Mouse (Mus musculus) liver, embryonic 14.5 days (tissue): ENCODE results near the gene Gm6993.

Experiments
- CTCF ChIP-seq: IDR thresholded peaks from 2 replicates; pipeline ENCODE4 v1.5.1; 2016; ENCODE audit warnings: antibody characterized with exemption, low read depth, control low read depth
- EP300 ChIP-seq: IDR thresholded peaks from 2 replicates; pipeline ENCODE4 v1.6.1; 2016; ENCODE audit warnings: antibody characterized with exemption, low read depth

- TF ChIP-seq CTCF = no peak
- no peak for TF ChIP-seq EP300
Measured at GRCm38 (mm10) chr12:31218774-31219173, 21.8 kb upstream of the Gm6993 start.
